Mouse (Mus musculus) right cerebral cortex, postnatal 36 days (tissue): Measurements from ENCODE around the gene Fdx1l.
"Not testable (repeated sequence)": the region's sequence is repeated elsewhere in the genome, so short reads cannot be mapped to it uniquely, and the experiment has no call there.

ENCODE experiments used
- DNase-seq, 2 experiments: peaks; one replicate each; pipeline ENCODE4 v3.0.0; 2022; ENCODE audit warnings: low spot score in 2 of 2, mixed read lengths in 1 of 2

Gene Fdx1l

DNA sequence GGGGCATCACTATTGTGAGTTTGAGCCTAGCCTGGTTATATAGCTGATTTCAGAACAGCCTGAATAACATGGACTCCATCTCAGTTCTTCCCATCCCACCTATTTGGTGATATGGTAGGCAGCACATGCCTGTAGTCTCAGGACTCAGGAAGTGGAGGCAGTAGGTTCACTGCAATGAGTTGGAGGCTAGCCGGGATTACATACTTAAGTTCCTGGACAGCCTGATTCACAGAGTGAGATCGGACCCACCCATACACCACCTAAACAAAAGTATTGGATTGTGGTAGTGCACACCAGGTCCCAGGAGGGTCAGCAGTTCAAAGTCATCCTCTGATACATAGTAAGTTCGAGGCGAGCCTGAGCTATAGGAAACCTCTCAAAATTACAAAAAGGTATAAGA is 773 bp downstream of the Fdx1l start:
- DNase-seq: no peak

GRCm38 (mm10) chr9:21067006-21067684 is 6.3 kb downstream of the Fdx1l start, which contains the start of gene Zglp1:
Gene Zglp1, minus strand, starts transcription at chr9:21067093.
- DNase-seq: no peak

DNA sequence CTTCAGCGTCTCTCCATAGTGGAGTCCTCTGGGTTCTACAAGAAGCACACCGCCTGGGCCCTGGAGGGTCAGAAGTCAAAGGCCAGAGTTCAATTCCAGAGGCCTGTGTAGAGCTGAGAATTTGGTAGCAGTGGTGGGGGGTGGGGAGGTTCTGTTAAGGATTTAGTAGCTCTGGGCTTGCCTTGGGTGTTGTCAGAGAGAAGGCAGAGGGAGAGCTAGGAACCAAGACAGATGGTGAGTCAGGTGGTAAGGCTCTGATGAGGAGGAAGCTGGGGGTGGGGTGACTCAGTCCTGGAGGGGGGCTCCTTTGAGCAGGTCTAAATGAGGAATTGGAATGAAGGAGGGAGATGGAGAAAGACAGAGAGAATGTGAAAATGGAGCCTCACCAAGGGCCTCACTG is 10.5 kb downstream of the Fdx1l start:
- peak; percentile 76 to 82 for DNase-seq

GRCm38 (mm10) chr9:21051578-21051977 is 21.8 kb downstream of the Fdx1l start:
- DNase-seq: no peak

DNA sequence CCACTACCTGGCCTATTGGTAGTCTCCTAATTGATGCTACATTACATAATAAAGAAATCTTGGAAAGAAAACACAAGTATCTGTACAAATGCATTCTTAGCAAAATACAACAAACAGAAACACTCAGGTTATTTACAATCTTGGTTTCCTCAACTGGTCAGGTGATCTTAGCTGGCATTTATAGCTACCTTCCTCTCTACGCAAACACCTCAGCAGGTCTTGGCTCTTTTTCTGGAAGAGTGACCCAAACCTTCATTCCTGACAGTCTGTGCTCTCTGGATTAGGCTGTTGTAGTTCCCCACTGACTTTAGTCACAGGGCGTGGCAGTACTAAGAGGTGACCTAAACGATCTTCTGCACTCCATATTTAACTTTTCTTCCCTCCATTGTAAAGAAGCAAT is 28.2 kb downstream of the Fdx1l start:
- DNase-seq: no peak

GRCm38 (mm10) chr9:21044785-21045184 is 28.6 kb downstream of the Fdx1l start:
- not testable (repeated sequence) for DNase-seq

GRCm38 (mm10) chr9:21043563-21043962 is 29.9 kb downstream of the Fdx1l start:
- no peak for DNase-seq

- DNase-seq: peak; percentile 82 to 92
Observed at GRCm38 (mm10) chr9:21041308-21041707, 32.1 kb downstream of the Fdx1l start.

DNA sequence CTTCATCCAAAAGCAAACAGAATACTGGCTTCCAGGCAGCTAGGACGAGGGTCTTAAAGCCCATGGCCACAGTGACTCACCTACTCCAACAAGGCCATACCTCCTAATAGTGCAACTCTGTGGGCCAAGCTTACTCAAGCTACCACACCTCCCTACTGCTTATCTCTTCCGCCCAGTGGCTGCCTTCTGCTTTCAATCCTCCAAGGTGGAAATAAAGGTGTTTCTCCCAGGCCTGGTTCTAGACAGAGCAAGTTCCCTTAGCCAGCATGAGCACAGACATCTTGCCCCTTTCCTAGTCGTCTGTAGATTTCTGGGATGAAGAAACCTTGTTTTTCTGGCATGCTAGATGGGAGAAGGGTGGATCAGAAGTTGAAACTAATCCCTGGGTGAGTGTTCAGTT is 33.6 kb downstream of the Fdx1l start:
- no peak for DNase-seq

DNA sequence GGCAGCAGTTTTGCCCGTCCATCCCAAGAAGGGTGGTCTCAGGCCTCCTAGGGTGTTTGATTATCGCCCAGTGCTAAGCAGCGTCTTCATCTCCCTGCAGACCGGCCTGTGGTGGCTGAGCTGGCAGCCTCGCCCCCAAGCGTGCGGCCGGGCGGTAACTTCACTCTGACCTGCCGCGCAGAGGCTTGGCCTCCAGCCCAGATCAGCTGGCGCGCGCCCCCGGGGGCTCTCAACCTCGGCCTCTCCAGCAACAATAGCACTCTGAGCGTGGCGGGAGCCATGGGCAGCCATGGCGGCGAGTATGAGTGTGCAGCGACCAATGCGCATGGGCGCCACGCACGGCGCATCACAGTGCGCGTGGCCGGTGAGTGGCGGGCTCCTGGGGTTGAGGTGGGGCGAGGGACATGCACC is 35.9 kb downstream of the Fdx1l start:
- peak in 1 of 2 experiments; percentile 48 for DNase-seq

DNA sequence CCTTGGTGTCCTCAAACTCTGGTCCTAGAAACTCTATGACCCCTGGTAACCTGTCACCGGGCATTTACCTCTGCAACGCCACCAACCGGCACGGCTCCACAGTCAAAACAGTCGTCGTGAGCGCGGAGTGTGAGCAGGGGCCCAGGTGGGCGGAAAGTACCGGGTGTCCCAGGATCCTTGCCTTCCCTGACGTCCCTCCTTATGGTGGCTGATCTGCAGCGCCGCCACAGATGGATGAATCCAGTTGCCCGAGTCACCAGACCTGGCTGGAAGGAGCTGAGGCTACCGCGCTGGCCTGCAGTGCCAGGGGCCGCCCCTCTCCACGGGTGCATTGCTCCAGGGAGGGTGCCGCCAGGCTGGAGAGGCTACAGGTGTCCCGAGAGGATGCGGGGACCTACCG is 36.7 kb downstream of the Fdx1l start:
- DNase-seq: no peak

DNA sequence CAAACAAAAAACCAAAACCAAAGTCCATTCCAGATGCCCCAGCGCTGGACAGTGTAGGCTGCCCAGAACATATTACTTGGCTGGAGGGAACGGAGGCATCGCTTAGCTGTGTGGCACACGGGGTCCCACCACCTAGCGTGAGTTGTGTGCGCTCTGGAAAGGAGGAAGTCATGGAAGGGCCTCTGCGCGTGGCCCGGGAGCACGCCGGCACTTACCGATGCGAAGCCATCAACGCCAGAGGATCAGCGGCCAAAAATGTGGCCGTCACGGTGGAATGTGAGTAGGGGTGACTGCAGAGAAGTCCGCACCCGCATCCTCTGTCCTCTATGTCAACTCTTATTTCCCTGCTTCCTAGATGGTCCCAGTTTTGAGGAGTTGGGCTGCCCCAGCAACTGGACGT is 37.3 kb downstream of the Fdx1l start:
- DNase-seq: no peak

- peak in 1 of 2 experiments; percentile 13 for DNase-seq
Observed at GRCm38 (mm10) chr9:21035586-21035985, 37.8 kb downstream of the Fdx1l start.

GRCm38 (mm10) chr9:21034481-21035085 is 38.8 kb downstream of the Fdx1l start:
- no peak for DNase-seq

DNA sequence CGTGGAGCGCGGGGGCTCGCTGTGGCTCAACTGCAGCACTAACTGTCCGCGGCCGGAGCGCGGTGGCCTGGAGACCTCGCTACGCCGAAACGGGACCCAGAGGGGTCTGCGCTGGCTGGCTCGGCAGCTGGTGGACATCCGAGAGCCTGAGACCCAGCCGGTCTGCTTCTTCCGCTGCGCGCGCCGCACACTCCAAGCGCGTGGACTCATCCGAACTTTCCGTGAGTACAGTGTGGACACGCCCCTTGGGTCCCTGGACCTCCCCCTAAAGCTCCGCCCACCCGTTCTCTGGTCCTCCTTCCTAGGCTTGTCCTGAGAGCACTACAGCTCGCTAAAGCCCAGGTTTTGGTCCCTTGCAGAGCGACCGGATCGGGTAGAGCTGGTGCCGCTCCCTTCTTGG is 40.3 kb downstream of the Fdx1l start:
- DNase-seq: peak; percentile 61 to 68

DNA sequence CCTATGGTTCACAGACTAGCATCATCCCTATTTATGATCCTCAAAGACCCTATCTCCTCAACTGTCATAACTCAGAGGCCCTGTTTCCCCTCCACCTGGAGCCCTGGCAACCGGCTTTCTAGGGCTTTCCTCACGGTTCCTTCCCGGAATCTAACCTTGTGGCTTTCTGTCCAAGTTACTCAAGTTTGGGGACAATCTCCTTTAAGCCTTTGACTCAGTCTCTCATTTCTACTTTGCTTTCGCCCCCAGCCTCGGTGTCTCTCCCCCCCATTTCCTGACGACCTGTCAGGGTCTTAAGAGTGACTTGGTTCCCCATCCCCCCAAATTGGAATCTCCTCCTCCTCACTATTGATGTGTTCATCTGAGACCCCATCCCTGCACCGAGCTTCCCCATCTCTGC is 40.9 kb downstream of the Fdx1l start:
- peak in 1 of 2 experiments; percentile 7 for DNase-seq

- peak; percentile 86 to 88 for DNase-seq
Observed at GRCm38 (mm10) chr9:21031896-21032351, 41.5 kb downstream of the Fdx1l start, which contains the start of gene Icam5. Gene Icam5, plus strand, starts transcription at chr9:21032073.

DNA sequence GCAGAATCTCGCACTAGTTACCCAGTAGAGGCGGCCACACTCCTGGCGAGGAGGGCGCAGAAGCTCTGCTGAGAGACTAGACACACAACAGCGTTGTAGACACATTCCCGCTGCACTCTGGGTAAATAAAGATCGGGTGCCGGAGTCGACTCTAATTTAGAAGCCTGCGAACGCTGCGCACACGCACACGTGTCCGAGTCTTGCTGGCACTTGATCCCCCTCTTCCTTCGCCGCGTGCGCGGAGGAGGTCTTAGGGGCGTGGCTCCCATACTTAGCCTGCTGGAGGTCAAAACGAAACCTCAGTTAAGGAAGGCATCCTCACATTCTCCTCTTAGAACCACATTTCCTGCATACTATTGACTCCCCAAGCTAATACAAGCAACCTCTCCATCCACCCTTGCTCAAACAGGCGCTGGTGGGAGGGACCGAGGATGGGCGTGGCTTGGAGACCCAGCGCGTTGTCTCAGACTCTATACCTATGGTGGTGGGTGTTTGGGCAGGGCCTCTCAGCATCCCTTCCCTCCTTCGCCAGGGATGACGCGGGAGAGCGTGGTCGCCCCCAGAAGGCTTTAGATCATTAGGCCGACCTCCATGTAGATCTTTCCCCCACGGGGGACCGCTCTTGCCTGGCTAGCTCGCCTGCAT is 42.0 kb downstream of the Fdx1l start:
- peak; percentile 86 to 91 for DNase-seq

DNA sequence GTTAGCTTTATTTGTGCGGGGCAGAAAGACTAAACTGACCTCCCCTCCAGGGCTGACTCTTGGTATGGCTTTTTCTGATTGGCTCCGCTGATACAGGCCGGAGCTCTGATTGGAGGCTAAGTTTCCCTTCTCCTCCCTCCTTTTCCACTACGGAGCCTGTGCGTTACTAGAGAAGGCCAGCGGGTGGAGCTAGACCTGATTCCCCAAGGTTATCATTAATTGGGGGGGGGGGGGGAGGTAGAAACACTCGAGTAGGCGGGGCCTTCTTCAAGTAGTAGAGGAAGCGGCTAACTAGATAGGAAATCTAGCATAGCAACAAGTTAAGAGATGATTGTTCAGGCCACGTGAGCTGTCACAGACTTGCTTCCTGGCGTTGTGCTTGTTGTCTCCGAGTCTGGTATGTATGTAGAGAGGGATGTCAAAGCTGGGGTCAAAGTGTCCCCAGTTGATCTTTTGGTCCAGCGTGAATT is 42.6 kb downstream of the Fdx1l start:
- peak; percentile 71 to 76 for DNase-seq

DNA sequence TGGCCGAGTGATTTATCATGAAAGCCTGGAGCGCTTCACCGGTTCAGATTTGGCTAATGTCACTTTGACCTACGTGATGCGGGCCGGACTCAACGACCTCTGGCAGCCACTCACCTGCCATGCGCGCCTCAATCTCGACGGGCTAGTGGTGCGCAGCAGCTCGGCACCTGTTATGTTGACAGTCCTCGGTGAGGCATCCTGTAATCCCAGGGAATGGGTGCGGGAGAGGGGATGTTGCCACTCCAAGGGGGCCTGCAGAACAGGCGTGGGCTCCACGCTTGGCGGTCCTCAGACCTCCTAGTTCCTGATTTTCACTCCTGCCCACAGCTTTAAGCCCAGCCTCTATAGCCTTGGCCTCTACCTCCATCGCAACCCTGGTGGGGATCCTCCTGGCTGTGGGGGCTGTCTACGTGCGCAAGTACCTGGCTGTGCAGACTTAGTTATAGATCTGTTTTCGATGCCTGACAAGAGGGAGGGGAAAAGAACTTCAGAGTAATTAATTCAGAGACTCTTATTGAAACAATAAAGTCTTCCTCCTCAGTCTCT is 43.3 kb downstream of the Fdx1l start:
- no peak for DNase-seq

GRCm38 (mm10) chr9:21029291-21030054 is 43.9 kb downstream of the Fdx1l start, which contains the start of gene Icam4:
Gene Icam4, plus strand, starts transcription at chr9:21029373.
- no peak for DNase-seq
